25 mouse cellular contexts compared by ENCODE assay signal in the genomic region with DNA sequence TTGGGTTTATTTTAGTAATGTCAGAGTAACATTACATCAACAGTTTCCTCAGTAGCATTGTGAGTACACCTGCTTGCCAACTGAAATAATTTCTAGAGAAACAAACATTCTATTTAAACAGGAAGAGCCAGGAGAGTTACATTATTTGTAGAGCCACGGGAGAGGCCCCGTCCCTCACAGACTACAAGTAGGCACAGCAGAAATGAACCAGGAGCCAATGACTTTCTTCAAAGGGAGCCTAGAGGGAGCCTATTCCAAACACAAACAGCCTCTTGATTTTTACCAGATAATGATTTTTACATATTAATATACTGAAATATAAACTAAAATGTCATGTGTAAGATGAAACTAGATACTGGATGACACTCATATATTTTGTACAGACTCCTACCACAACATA. TPM values are rescaled to one million over a fixed set of nuclear protein-coding genes. Genes with fewer than 3 reads are reported as not detected.
A peak's percentile ranks its signal among the peaks of the same experiment; 100 is the strongest.
DNase-seq lines count a peak whose midpoint lies in the region; ATAC-seq and TF ChIP-seq lines count a peak whose summit lies in the region.
"Had no signal": no experiment of that assay in that cellular context is flagged by ENCODE, and none has a peak within 500 bp of the region (broad histone marks: within the 10 kb centered on the region; RNA-seq: fewer than 3 reads in every experiment).

No protein-coding gene starts in this region.

- no peak for TF ChIP-seq EP300 in lung, postnatal 0 days (IDR thresholded peaks at IDR 0.05)

- TF ChIP-seq POLR2A in kidney, adult 2 months (IDR thresholded peaks at IDR 0.05; ENCODE audit: low read depth, low read length) = no peak
- no peak for TF ChIP-seq POLR2A in lung, adult 2 months (IDR thresholded peaks at IDR 0.05; ENCODE audit: borderline replicate concordance, extremely low read depth, low read depth, low read length)

- WGBS in hindbrain, embryonic 14.5 days = 60% methylated on average over 2 of the region's 2 CpGs
- 61% methylated on average over 2 of the region's 2 CpGs for WGBS in hindbrain, embryonic 10.5 days
- 43% methylated on average over 2 of the region's 2 CpGs for WGBS in kidney, postnatal 0 days
- WGBS in kidney, adult 2 months = 59% methylated on average over 2 of the region's 2 CpGs
- 11% methylated on average over 2 of the region's 2 CpGs for WGBS in lung, postnatal 0 days
- WGBS in lung, adult 2 months = 12% methylated on average over 2 of the region's 2 CpGs

- DNase-seq in hindbrain, embryonic 14.5 days (ENCODE audit: low spot score) = no peak
- DNase-seq in hindbrain, embryonic 10.5 days (ENCODE audit: low spot score) = no peak
- DNase-seq in kidney, postnatal 0 days (ENCODE audit: low spot score) = peak; percentile 8
- no peak for DNase-seq in kidney, adult 2 months
- DNase-seq in lung, postnatal 0 days (ENCODE audit: low spot score) = no peak
- no peak for DNase-seq in lung, adult 2 months
- no peak for DNase-seq in ovary, postnatal 36 days (ENCODE audit: low spot score)
- DNase-seq: adrenal gland, postnatal 25 days; B cell, adult 2 months; gastrocnemius, postnatal 14 days; heart, postnatal 14 days; kidney, adult 9 months; kidney, postnatal 25 days; layer of hippocampus, postnatal 36 days; lung, postnatal 14 days; midbrain, embryonic 14.5 days; right cerebral cortex, postnatal 4 days; thymus, adult 18-20 months; thymus, postnatal 25 days had no signal

- H3K9ac ChIP-seq in hindbrain, embryonic 14.5 days = no peak overlapping the region
- no peak overlapping the region for H3K9ac ChIP-seq in kidney, postnatal 0 days (ENCODE audit: low read depth, low read length)
- no peak overlapping the region for H3K9ac ChIP-seq in lung, postnatal 0 days (replicated peaks; ENCODE audit: low read depth)
- H3K9ac ChIP-seq: embryonic facial prominence, embryonic 15.5 days; forebrain, embryonic 12.5 days had no signal

- ATAC-seq in hindbrain, embryonic 14.5 days (ENCODE audit: low FRiP score) = no peak
- no peak for ATAC-seq in kidney, postnatal 0 days (replicated peaks; ENCODE audit: low FRiP score, low read depth)
- ATAC-seq in lung, postnatal 0 days = no peak
- ATAC-seq: intestine, embryonic 16.5 days had no signal

- H3K4me3 ChIP-seq in hindbrain, embryonic 14.5 days (replicated peaks; ENCODE audit: low read length) = no peak overlapping the region
- no peak overlapping the region for H3K4me3 ChIP-seq in hindbrain, embryonic 10.5 days
- H3K4me3 ChIP-seq in kidney, postnatal 0 days (replicated peaks; ENCODE audit: low read depth, low read length) = no peak overlapping the region
- H3K4me3 ChIP-seq in kidney, adult 2 months (ENCODE audit: insufficient read depth, low read depth, low read length) = no peak overlapping the region
- H3K4me3 ChIP-seq in lung, postnatal 0 days (ENCODE audit: low read depth, low read length) = no peak overlapping the region
- H3K4me3 ChIP-seq in lung, adult 2 months (replicated peaks; ENCODE audit: extremely low read depth, low read depth, low read length) = no peak overlapping the region
- H3K4me3 ChIP-seq: embryonic facial prominence, embryonic 10.5 days; embryonic facial prominence, embryonic 15.5 days; forebrain, embryonic 12.5 days had no signal

- no peaks in the 10 kb centered on the region for H3K36me3 ChIP-seq in hindbrain, embryonic 14.5 days (replicated peaks; ENCODE audit: control insufficient read depth, insufficient read depth)
- H3K36me3 ChIP-seq in hindbrain, embryonic 10.5 days = no peaks in the 10 kb centered on the region
- no peaks in the 10 kb centered on the region for H3K36me3 ChIP-seq in kidney, postnatal 0 days (ENCODE audit: insufficient read depth, low read length)
- no peaks in the 10 kb centered on the region for H3K36me3 ChIP-seq in kidney, adult 2 months (ENCODE audit: control insufficient read depth, insufficient read depth, low read length)
- no peaks in the 10 kb centered on the region for H3K36me3 ChIP-seq in lung, postnatal 0 days (ENCODE audit: insufficient read depth, low read length)
- H3K36me3 ChIP-seq: embryonic facial prominence, embryonic 10.5 days; embryonic facial prominence, embryonic 15.5 days; forebrain, embryonic 12.5 days had no signal

- peak overlapping the region; percentile 94; the same call in 1 of the 2 replicates for H3K4me2 ChIP-seq in hindbrain, embryonic 14.5 days (replicated peaks)
- H3K4me2 ChIP-seq in kidney, postnatal 0 days (ENCODE audit: low read length) = no peak overlapping the region; the same call in 1 of the 2 replicates
- peak overlapping the region; percentile 30; the same call in 1 of the 2 replicates for H3K4me2 ChIP-seq in lung, postnatal 0 days (replicated peaks; ENCODE audit: low read depth, low read length)
- H3K4me2 ChIP-seq: embryonic facial prominence, embryonic 15.5 days; forebrain, embryonic 12.5 days; liver, embryonic 11.5 days had no signal

- H3K9me3 ChIP-seq in hindbrain, embryonic 14.5 days (ENCODE audit: control insufficient read depth, low read length) = no peaks in the 10 kb centered on the region
- no peaks in the 10 kb centered on the region for H3K9me3 ChIP-seq in hindbrain, embryonic 10.5 days
- no peaks in the 10 kb centered on the region for H3K9me3 ChIP-seq in kidney, postnatal 0 days (replicated peaks; ENCODE audit: low read length)
- no peaks in the 10 kb centered on the region for H3K9me3 ChIP-seq in lung, postnatal 0 days (ENCODE audit: low read length)
- H3K9me3 ChIP-seq: embryonic facial prominence, embryonic 10.5 days; embryonic facial prominence, embryonic 15.5 days; forebrain, embryonic 12.5 days had no signal

- H3K4me1 ChIP-seq in hindbrain, embryonic 14.5 days (replicated peaks; ENCODE audit: control insufficient read depth, insufficient read depth, low read length) = no peaks in the 10 kb centered on the region
- H3K4me1 ChIP-seq in hindbrain, embryonic 10.5 days (replicated peaks) = peaks cover 16% of the 10 kb centered on the region; the same call in 1 of the 2 replicates
- 0 out of 2 replicates have a peak, but pooled peaks cover 4% of the 10 kb centered on the region for H3K4me1 ChIP-seq in kidney, postnatal 0 days (replicated peaks; ENCODE audit: insufficient read depth, low read length)
- peaks cover 3% of the 10 kb centered on the region; the same call in 1 of the 2 replicates for H3K4me1 ChIP-seq in kidney, adult 2 months (ENCODE audit: control insufficient read depth, insufficient read depth, low read length)
- H3K4me1 ChIP-seq in lung, postnatal 0 days (ENCODE audit: insufficient read depth, low read depth, low read length) = 0 out of 2 replicates have a peak, but pooled peaks cover 4% of the 10 kb centered on the region
- H3K4me1 ChIP-seq in lung, adult 2 months (ENCODE audit: control insufficient read depth, insufficient read depth, low read length) = peaks cover 2% of the 10 kb centered on the region; the same call in 1 of the 2 replicates

- TF ChIP-seq CTCF in kidney, postnatal 0 days (IDR thresholded peaks at IDR 0.05; ENCODE audit: low read depth) = no peak
- TF ChIP-seq CTCF in kidney, adult 2 months (conservative IDR thresholded peaks at IDR 0.05; ENCODE audit: insufficient read depth, insufficient read length, low read depth, low read length) = no peak
- no peak for TF ChIP-seq CTCF in lung, postnatal 0 days (IDR thresholded peaks at IDR 0.05)
- no peak for TF ChIP-seq CTCF in lung, adult 2 months (IDR thresholded peaks at IDR 0.05; ENCODE audit: insufficient read depth, low read length)

- H3K27ac ChIP-seq in hindbrain, embryonic 14.5 days = no peak overlapping the region
- H3K27ac ChIP-seq in hindbrain, embryonic 10.5 days = no peak overlapping the region
- H3K27ac ChIP-seq in kidney, postnatal 0 days = no peak overlapping the region
- H3K27ac ChIP-seq in kidney, adult 2 months (ENCODE audit: insufficient read depth, low read depth, low read length) = no peak overlapping the region
- H3K27ac ChIP-seq in lung, postnatal 0 days (ENCODE audit: low read length) = no peak overlapping the region
- H3K27ac ChIP-seq: embryonic facial prominence, embryonic 10.5 days; embryonic facial prominence, embryonic 15.5 days; forebrain, embryonic 12.5 days; stomach, postnatal 0 days had no signal

- H3K27me3 ChIP-seq in hindbrain, embryonic 14.5 days (ENCODE audit: control insufficient read depth, insufficient read depth, low read length) = peaks cover 30% of the 10 kb centered on the region
- peaks cover 40% of the 10 kb centered on the region for H3K27me3 ChIP-seq in hindbrain, embryonic 10.5 days (ENCODE audit: insufficient read depth, poor library complexity, severe bottlenecking)
- no peaks in the 10 kb centered on the region for H3K27me3 ChIP-seq in kidney, postnatal 0 days (ENCODE audit: insufficient read depth, low read length)
- H3K27me3 ChIP-seq in kidney, adult 2 months (replicated peaks; ENCODE audit: control insufficient read depth, insufficient read depth, low read length) = no peaks in the 10 kb centered on the region
- H3K27me3 ChIP-seq in lung, postnatal 0 days (replicated peaks; ENCODE audit: insufficient read depth, low read length) = no peaks in the 10 kb centered on the region

RNA-seq across cellular contexts. Expression of gene Cadps2, which starts 2.5 kb away (rescaled TPM):
- polyA plus RNA-seq in hindbrain, embryonic 14.5 days (2014; fragmentation: Nextera tagmentation; extraction: Ambion mirVana) = 12.6 and 15.8 TPM in 2 replicates
- 1.4 and 1.6 TPM in 2 replicates for polyA plus RNA-seq in hindbrain, embryonic 10.5 days (2016; fragmentation: Nextera tagmentation; extraction: Ambion mirVana)
- 9.1 and 10.1 TPM in 2 replicates for polyA plus RNA-seq in kidney, postnatal 0 days (2015; fragmentation: Nextera tagmentation; extraction: Ambion mirVana)
- polyA plus RNA-seq in kidney, adult 2 months (2012; rRNA removed) = 4.3 and 5.0 TPM in 2 replicates
- 8.0 and 10.2 TPM in 2 replicates for polyA plus RNA-seq in lung, postnatal 0 days (2015; fragmentation: Nextera tagmentation; extraction: Ambion mirVana)
- polyA plus RNA-seq in lung, adult 2 months (2012; rRNA removed) = 9.1 and 10.1 TPM in 2 replicates
